Mouse (Mus musculus) central nervous system, embryonic 14 days (tissue): ENCODE measurements around the gene Tmem260. TPM values are rescaled to one million over a fixed set of nuclear protein-coding genes. Genes with fewer than 3 reads are reported as not detected.

ENCODE experiments used
- polyA plus RNA-seq: library from polyadenylated mRNA; depleted of rRNA; stranded (reverse); fragments of >200 nt; gene quantifications from 2 replicates; pipeline ENCODE4 v1.2.3, GENCODE M21; 2012; rRNA removed

Tmem260 gene
- polyA plus RNA-seq: 17.0 and 17.6 TPM in 2 replicates

DNA sequence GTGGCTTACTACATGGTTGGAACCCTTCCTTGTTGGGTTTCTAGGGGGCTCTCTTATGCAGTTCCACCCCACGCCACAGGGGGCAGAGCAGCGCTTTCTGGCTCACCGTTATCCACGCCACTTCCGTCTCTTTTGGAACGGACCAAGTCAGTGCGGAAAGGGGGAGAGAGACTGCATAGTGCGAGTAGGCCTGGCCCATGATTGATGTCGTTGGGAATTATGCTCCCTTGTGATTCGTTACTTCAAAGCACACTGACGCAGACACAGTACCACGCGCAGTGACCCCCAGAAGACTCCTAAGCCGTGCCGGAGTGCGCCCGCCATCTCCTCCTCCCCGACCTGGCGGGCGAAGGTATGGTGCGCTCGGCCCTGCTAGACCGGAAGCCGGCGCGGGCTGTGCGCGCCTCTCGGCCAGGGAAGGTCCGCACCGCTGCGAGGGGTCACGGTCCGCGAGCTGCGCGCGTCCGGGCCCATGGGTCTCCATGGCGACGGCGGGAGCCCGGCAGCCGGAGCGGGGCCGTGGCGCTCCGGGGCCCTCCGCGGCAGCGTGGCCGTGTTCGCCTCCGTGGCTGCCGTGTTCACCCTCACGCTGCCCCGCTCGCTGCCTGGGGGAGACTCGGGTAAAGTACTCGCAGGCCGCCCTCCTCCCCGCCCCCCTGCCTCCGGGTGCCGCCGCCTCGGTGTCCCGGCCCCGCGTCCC is at the start of gene Tmem260:
Gene Tmem260, plus strand, starts transcription at position 141 of the 700 bp plus-strand sequence.

Other genes with a start within 250 kb of the Tmem260 start
- 43.6 and 48.1 TPM in 2 replicates for gene Otx2, start 227.7 kb downstream of the Tmem260 start, polyA plus RNA-seq